Mouse (Mus musculus) MEL (cell line): ENCODE results near the gene Serf1. TPM values are rescaled to one million over a fixed set of nuclear protein-coding genes. Genes with fewer than 3 reads are reported as not detected.

Experiments
- DNase-seq: peaks from one replicate; pipeline ENCODE4 v3.0.0; 2011; ENCODE audit warnings: low read depth, low spot score
- H3K27ac ChIP-seq: 2 replicates; pipeline ENCODE4 v1.5.1; 2012; ENCODE audit warnings: low read depth, mild to moderate bottlenecking, control low read depth, low read length, moderate library complexity; ENCODE audit not compliant: control insufficient read depth
- H3K27me3 ChIP-seq, 2 experiments: fragments of 150-350 bp in 1 of 2; sonication (generic) in 1 of 2; 2 replicates each; pipeline ENCODE4 v1.6.1; 2012; ENCODE audit warnings: low read length in 2 of 2, mild to moderate bottlenecking in 2 of 2, improper control_type of control experiment in 1 of 2, moderate library complexity in 1 of 2; ENCODE audit not compliant: insufficient read depth in 2 of 2, control insufficient read depth in 1 of 2
- H3K36me3 ChIP-seq, 2 experiments: 2 replicates each; pipeline ENCODE4 v1.6.1; 2012 to 2014; ENCODE audit warnings: low read length in 2 of 2, improper control_type of control experiment in 1 of 2, inconsistent platforms in 1 of 2, mild to moderate bottlenecking in 1 of 2; ENCODE audit not compliant: insufficient read depth in 2 of 2, control insufficient read depth in 1 of 2
- H3K4me1 ChIP-seq, 2 experiments: fragments of 150-350 bp in 1 of 2; sonication (generic) in 1 of 2; 2 replicates each; pipeline ENCODE4 v1.6.1; 2012; ENCODE audit warnings: low read length in 2 of 2, improper control_type of control experiment in 1 of 2, mild to moderate bottlenecking in 1 of 2; ENCODE audit not compliant: insufficient read depth in 2 of 2, control insufficient read depth in 1 of 2
- H3K4me3 ChIP-seq, 2 experiments: fragments of 150-350 bp in 1 of 2; sonication (generic) in 1 of 2; 2 replicates each; pipeline ENCODE4 v1.5.1; 2012; ENCODE audit warnings: low read depth in 2 of 2, low read length in 2 of 2, mild to moderate bottlenecking in 2 of 2, moderate library complexity in 2 of 2, control low read depth in 1 of 2, improper control_type of control experiment in 1 of 2; ENCODE audit not compliant: control insufficient read depth in 1 of 2, insufficient read depth in 1 of 2
- H3K79me2 ChIP-seq: 2 replicates; pipeline ENCODE4 v1.6.1; 2012; ENCODE audit warnings: mild to moderate bottlenecking, low read length, moderate library complexity; ENCODE audit not compliant: control insufficient read depth, poor library complexity, insufficient read depth
- H3K9ac ChIP-seq: 2 replicates; pipeline ENCODE4 v1.6.1; 2012; ENCODE audit warnings: low read depth, mild to moderate bottlenecking, control low read depth, low read length, moderate library complexity; ENCODE audit not compliant: control insufficient read depth, poor library complexity, severe bottlenecking
- H3K9me3 ChIP-seq: fragments of 150-350 bp; sonication (generic); replicated peaks from 2 replicates; pipeline ENCODE4 v1.6.1; 2012; ENCODE audit warnings: mild to moderate bottlenecking, low read length, improper control_type of control experiment, moderate library complexity; ENCODE audit not compliant: insufficient read depth
- CTCF ChIP-seq, 3 experiments: IDR thresholded peaks in 2 of 3; conservative IDR thresholded peaks in 1 of 3; 2 replicates each; pipeline ENCODE4 v1.5.1; 2011 to 2012; ENCODE audit warnings: low read length in 3 of 3, low read depth in 2 of 3, mild to moderate bottlenecking in 2 of 3, improper control_type of control experiment in 1 of 3, inconsistent platforms in 1 of 3, mixed read lengths in 1 of 3, moderate library complexity in 1 of 3; ENCODE audit not compliant: control insufficient read depth in 1 of 3, insufficient read depth in 1 of 3, poor library complexity in 1 of 3, severe bottlenecking in 1 of 3
- EP300 ChIP-seq, 2 experiments: IDR thresholded peaks; 2 replicates each; pipeline ENCODE4 v1.6.1; 2011; ENCODE audit warnings: improper control_type of control experiment in 2 of 2, low read length in 2 of 2, low read depth in 1 of 2, mild to moderate bottlenecking in 1 of 2
- ETS1 ChIP-seq: IDR thresholded peaks from 2 replicates; pipeline ENCODE4 v1.6.1; 2012; ENCODE audit warnings: low read depth, mild to moderate bottlenecking, inconsistent platforms, low read length, improper control_type of control experiment, moderate library complexity
- GATA1 ChIP-seq: IDR thresholded peaks from 2 replicates; pipeline ENCODE4 v1.6.1; 2011; ENCODE audit warnings: low read depth, low read length, improper control_type of control experiment
- MEF2A ChIP-seq: IDR thresholded peaks from 2 replicates; pipeline ENCODE4 v1.6.1; 2014; ENCODE audit warnings: low read depth, mild to moderate bottlenecking, inconsistent platforms, low read length, improper control_type of control experiment; ENCODE audit not compliant: poor library complexity, insufficient replicate concordance, severe bottlenecking; ENCODE audit errors: extremely low read depth
- MXI1 ChIP-seq: IDR thresholded peaks from 2 replicates; pipeline ENCODE4 v1.6.1; 2011; ENCODE audit warnings: mild to moderate bottlenecking, low read depth, low read length, improper control_type of control experiment
- POLR2A ChIP-seq, 2 experiments: IDR thresholded peaks; 2 replicates each; pipeline ENCODE4 v1.6.1; 2011 to 2012; ENCODE audit warnings: low read length in 2 of 2, mild to moderate bottlenecking in 2 of 2, control low read depth in 1 of 2, improper control_type of control experiment in 1 of 2, low read depth in 1 of 2, moderate library complexity in 1 of 2; ENCODE audit not compliant: control insufficient read depth in 1 of 2, insufficient read depth in 1 of 2, poor library complexity in 1 of 2
- RCOR1 ChIP-seq: IDR thresholded peaks from 2 replicates; pipeline ENCODE4 v1.6.1; 2012; ENCODE audit warnings: low read depth, mild to moderate bottlenecking, inconsistent platforms, low read length, improper control_type of control experiment
- SIN3A ChIP-seq: IDR thresholded peaks from 2 replicates; pipeline ENCODE4 v1.6.1; 2012; ENCODE audit warnings: low read length, improper control_type of control experiment, inconsistent platforms
- TAL1 ChIP-seq: IDR thresholded peaks from 2 replicates; pipeline ENCODE4 v1.6.1; 2012; ENCODE audit warnings: mild to moderate bottlenecking, inconsistent platforms, low read length, moderate library complexity, mixed read lengths
- TBP ChIP-seq: IDR thresholded peaks from 2 replicates; pipeline ENCODE4 v1.8.0; 2011; ENCODE audit warnings: low read depth, low read length, improper control_type of control experiment
- TCF12 ChIP-seq: IDR thresholded peaks from 2 replicates; pipeline ENCODE4 v1.6.1; 2014; ENCODE audit warnings: low read depth, mild to moderate bottlenecking, inconsistent platforms, low read length, improper control_type of control experiment, moderate library complexity
- ZKSCAN1 ChIP-seq: IDR thresholded peaks from 2 replicates; pipeline ENCODE4 v1.6.1; 2012; ENCODE audit warnings: low read depth, mild to moderate bottlenecking, inconsistent platforms, low read length, improper control_type of control experiment, moderate library complexity
- ZMIZ1 ChIP-seq: IDR thresholded peaks from 2 replicates; pipeline ENCODE4 v1.6.1; 2012; ENCODE audit warnings: low read depth, mild to moderate bottlenecking, inconsistent platforms, low read length, improper control_type of control experiment, moderate library complexity
- ZNF384 ChIP-seq: IDR thresholded peaks from 2 replicates; pipeline ENCODE4 v1.6.1; 2012; ENCODE audit warnings: low read depth, mild to moderate bottlenecking, inconsistent platforms, low read length, improper control_type of control experiment
- polyA plus RNA-seq, 2 experiments: library from polyadenylated mRNA; stranded (reverse) in 1 of 2; unstranded in 1 of 2; fragments of >175 nt in 1 of 2; fragments of >200 nt in 1 of 2; gene quantifications; 2 replicates each; pipeline versions ENCODE4 v1.2.1 to v1.2.4; 2012; ENCODE audit warnings: low replicate concordance in 2 of 2, low read depth in 1 of 2; ENCODE audit not compliant: insufficient read length in 2 of 2, insufficient read depth in 1 of 2, missing spikeins in 1 of 2
- total RNA-seq: library from RNA; depleted of rRNA; stranded (reverse); fragments of 300-350 nt; gene quantifications from 2 replicates; pipeline ENCODE4 v1.2.3, GENCODE M21; 2012

Serf1 gene
- total and polyA plus RNA-seq, 3 experiments: 36.8 to 57.6 TPM; not detected in 1

DNA sequence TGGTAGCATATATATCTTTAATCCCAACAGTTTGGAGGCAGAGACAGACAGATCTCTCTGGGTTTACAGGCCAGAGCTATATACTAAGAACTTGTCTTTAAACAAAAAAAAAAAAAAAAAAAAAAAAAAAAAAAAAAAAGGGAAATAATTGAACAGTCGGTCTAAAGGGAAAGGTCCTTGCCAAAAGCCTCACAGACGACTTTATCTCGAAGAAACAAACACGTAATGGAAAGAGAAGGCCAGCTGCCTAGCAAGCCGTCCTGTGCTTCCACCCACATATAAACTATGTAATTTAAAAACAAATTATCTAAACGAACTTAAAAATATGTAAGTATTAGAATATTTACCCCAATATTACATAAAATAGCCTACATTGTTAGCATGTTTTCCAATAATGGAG lies 40.0 kb upstream of the Serf1 start:
- DNase-seq: peak; percentile 86
- TF ChIP-seq TBP (no peak), RCOR1 (no peak; the same call in 1 of the 2 replicates), ZMIZ1 (no peak), TCF12 (peak; percentile 52; the same call in 1 of the 2 replicates), EP300 (IDR thresholded peaks at IDR 0.05; ENCODE audit: low read depth in 1 of 2, low read length in 2 of 2) (peak; percentile 33 to 40; a peak in 2 of 4 replicates), ZNF384 (peak; percentile 98), MXI1 (0 out of 2 replicates have a peak, but pooled peaks have one; percentile 12), CTCF (IDR thresholded peaks at IDR 0.05 in 2 of 3, conservative IDR thresholded peaks at IDR 0.05 in 1 of 3; ENCODE audit: control insufficient read depth in 1 of 3, insufficient read depth in 1 of 3, low read depth in 2 of 3, low read length in 3 of 3, poor library complexity in 1 of 3, severe bottlenecking in 1 of 3) (no peak), SIN3A (peak; percentile 73), POLR2A (IDR thresholded peaks at IDR 0.05; ENCODE audit: control insufficient read depth in 1 of 2, insufficient read depth in 1 of 2, low read depth in 1 of 2, low read length in 2 of 2, poor library complexity in 1 of 2) (no peak), GATA1 (peak; percentile 64), ETS1 (peak; percentile 88)
- H3K4me3 ChIP-seq: peak overlapping the region in 1 of 2 experiments; percentile 26; a peak in 1 of 4 replicates
- H3K27ac ChIP-seq: no peak overlapping the region
- no peaks in the 10 kb centered on the region for H3K79me2 ChIP-seq
- peaks cover 0 to 10% of the 10 kb centered on the region in 2 experiments; a peak in 3 of 4 replicates for H3K4me1 ChIP-seq
- H3K27me3 ChIP-seq: no peaks in the 10 kb centered on the region
- no peaks in the 10 kb centered on the region for H3K9me3 ChIP-seq
- peaks cover 16 to 60% of the 10 kb centered on the region in 2 experiments for H3K36me3 ChIP-seq
- no peak overlapping the region for H3K9ac ChIP-seq

DNA sequence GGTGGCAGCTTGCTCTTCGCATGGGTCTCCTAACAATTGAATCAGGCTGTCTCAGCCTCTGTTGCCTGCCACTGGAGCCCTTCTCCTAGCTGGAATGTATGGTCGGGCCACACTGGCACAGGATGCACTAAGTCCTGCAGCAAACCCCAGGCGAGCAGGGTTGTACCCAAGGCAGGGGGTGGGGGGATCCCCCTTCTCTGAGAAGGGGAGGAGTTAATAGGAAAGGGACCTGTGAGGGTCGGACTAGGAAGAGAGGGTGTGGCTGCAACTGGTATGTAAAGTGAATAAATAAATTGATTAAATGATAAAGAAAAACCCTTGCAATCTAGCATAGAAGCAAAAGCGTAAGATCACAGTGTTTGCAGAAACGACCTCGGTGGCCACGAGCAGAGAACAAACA lies 36.3 kb upstream of the Serf1 start:
- Histone ChIP-seq H3K79me2 (no peaks in the 10 kb centered on the region), H3K9ac (no peak overlapping the region), H3K36me3 (peaks cover 17 to 61% of the 10 kb centered on the region in 2 experiments), H3K27me3 (no peaks in the 10 kb centered on the region), H3K4me1 (peaks cover 0 to 10% of the 10 kb centered on the region in 2 experiments; a peak in 3 of 4 replicates)
- DNase-seq: no peak
- TF ChIP-seq ZKSCAN1 (no peak), EP300 (IDR thresholded peaks at IDR 0.05; ENCODE audit: low read depth in 1 of 2, low read length in 2 of 2) (no peak), TAL1 (no peak), TBP (no peak), MEF2A (no peak)
- TF ChIP-seq, all 39 proteins: peak for 0
- Histone ChIP-seq H3K4me3 (no peak overlapping the region), H3K27ac (no peak overlapping the region), H3K9me3 (no peaks in the 10 kb centered on the region)
